Mouse (Mus musculus): Measurements from ENCODE around the gene Yif1a.

- no peak for TF ChIP-seq CTCF (IDR thresholded peaks at IDR 0.05; ENCODE audit: low read depth, low read length)
- TF ChIP-seq GATA1 (IDR thresholded peaks at IDR 0.05; ENCODE audit: borderline replicate concordance, low read length) = no peak
These were observed 47.3 kb upstream of the Yif1a start, which contains the start of gene Brms1 for GRCm38 (mm10) chr19:5040862-5041523.
